Comparison of ENCODE assay signal across 22 mouse cellular contexts in the genomic region with DNA sequence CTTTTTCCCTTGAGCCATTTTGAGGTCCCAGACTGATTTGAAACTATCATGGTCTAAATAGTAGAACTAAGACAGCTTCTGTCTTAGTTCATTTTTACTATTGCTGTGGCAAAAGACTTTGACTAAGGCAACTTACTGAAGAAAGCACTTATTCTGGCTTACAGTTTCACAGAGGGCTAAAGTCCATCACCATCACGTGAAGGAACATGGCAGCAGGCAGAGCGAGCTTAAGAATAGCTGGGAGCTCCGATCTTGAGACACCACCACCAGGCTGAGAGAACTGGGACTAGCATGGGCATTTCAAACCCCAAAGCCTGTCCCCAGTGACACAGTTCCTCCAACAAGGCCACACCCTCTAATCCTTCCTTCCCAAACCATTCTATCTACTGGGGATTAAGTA. TPM values are rescaled to one million over a fixed set of nuclear protein-coding genes. Genes with fewer than 3 reads are reported as not detected.
DNase-seq lines count a peak whose midpoint lies in the region; ATAC-seq and TF ChIP-seq lines count a peak whose summit lies in the region.
"Had no signal": no experiment of that assay in that cellular context is flagged by ENCODE, and none has a peak within 500 bp of the region (broad histone marks: within the 10 kb centered on the region; RNA-seq: fewer than 3 reads in every experiment).

No protein-coding gene starts in this region.

- TF ChIP-seq POLR2A in liver, adult 2 months (IDR thresholded peaks at IDR 0.05; ENCODE audit: extremely low read depth, insufficient read depth, low read length), result no peak

- no peak overlapping the region for H3K9ac ChIP-seq in intestine, postnatal 0 days (ENCODE audit: low read depth, low read length)
- H3K9ac ChIP-seq in intestine, embryonic 16.5 days (ENCODE audit: low read depth, low read length), result no peak overlapping the region
- H3K9ac ChIP-seq in liver, adult 2 months (ENCODE audit: low read depth, low read length), result no peak overlapping the region
- no peak overlapping the region for H3K9ac ChIP-seq in forebrain, embryonic 16.5 days (replicated peaks; ENCODE audit: low read depth, low read length)
- H3K9ac ChIP-seq: forebrain, embryonic 13.5 days; heart, embryonic 15.5 days; hindbrain, embryonic 13.5 days had no signal

- H3K27me3 ChIP-seq in intestine, postnatal 0 days (replicated peaks; ENCODE audit: control insufficient read depth, insufficient read depth, low read length), result no peaks in the 10 kb centered on the region
- no peaks in the 10 kb centered on the region for H3K27me3 ChIP-seq in intestine, embryonic 16.5 days (replicated peaks; ENCODE audit: control insufficient read depth, insufficient read depth, low read length)
- H3K27me3 ChIP-seq in liver, adult 2 months (ENCODE audit: control insufficient read depth, insufficient read depth, low read length), result no peaks in the 10 kb centered on the region
- no peaks in the 10 kb centered on the region for H3K27me3 ChIP-seq in forebrain, embryonic 16.5 days (replicated peaks; ENCODE audit: control insufficient read depth, insufficient read depth, low read length)
- H3K27me3 ChIP-seq: forebrain, embryonic 13.5 days; heart, embryonic 15.5 days; hindbrain, embryonic 13.5 days had no signal

- H3K27ac ChIP-seq in intestine, postnatal 0 days (ENCODE audit: low read depth, low read length), result peak overlapping the region; percentile 42; the same call in 1 of the 2 replicates
- no peak overlapping the region for H3K27ac ChIP-seq in intestine, embryonic 16.5 days (ENCODE audit: low read length)
- no peak overlapping the region for H3K27ac ChIP-seq in liver, adult 2 months (replicated peaks; ENCODE audit: insufficient read depth, low read depth, low read length)
- no peak overlapping the region for H3K27ac ChIP-seq in forebrain, embryonic 16.5 days (ENCODE audit: low read length)
- H3K27ac ChIP-seq: embryonic facial prominence, embryonic 10.5 days; forebrain, embryonic 13.5 days; heart, embryonic 15.5 days; hindbrain, embryonic 13.5 days had no signal

- H3K79me2 ChIP-seq in liver, adult 2 months (ENCODE audit: control insufficient read depth, insufficient read depth, low read length), result peaks cover 20% of the 10 kb centered on the region; the same call in 1 of the 2 replicates

- peak; percentile 42 for DNase-seq in liver, adult 2 months (ENCODE audit: extremely low read depth, low read depth, low spot score)
- DNase-seq in liver, result no peak
- DNase-seq in kidney, postnatal 10 days, result peak; percentile 28
- peak; percentile 39 for DNase-seq in yolk sac, embryonic 10.5 days (ENCODE audit: low spot score)
- no peak for DNase-seq in heart, adult 8-10 months (ENCODE audit: low spot score)
- DNase-seq: adrenal gland, postnatal 14 days; B cell, adult 2 months; cerebellum, adult 2 months; cerebellum, postnatal 10 days; heart, adult 18-20 months; heart, postnatal 14 days had no signal

- ATAC-seq in intestine, postnatal 0 days, result no peak
- no peak for ATAC-seq in intestine, embryonic 16.5 days
- no peak for ATAC-seq in forebrain, embryonic 16.5 days
- ATAC-seq: activated CD4-positive, CD25-positive, alpha-beta regulatory T cell, adult 4 months; CD4-positive, CD25-positive, alpha-beta regulatory T cell, adult 4 months; forebrain, embryonic 13.5 days had no signal

- no peaks in the 10 kb centered on the region for H3K9me3 ChIP-seq in intestine, postnatal 0 days (ENCODE audit: control insufficient read depth)
- H3K9me3 ChIP-seq in intestine, embryonic 16.5 days (ENCODE audit: control insufficient read depth, low read length), result no peaks in the 10 kb centered on the region
- no peaks in the 10 kb centered on the region for H3K9me3 ChIP-seq in forebrain, embryonic 16.5 days (ENCODE audit: control insufficient read depth, low read length)
- H3K9me3 ChIP-seq: embryonic facial prominence, embryonic 10.5 days; forebrain, embryonic 13.5 days; G1E; heart, embryonic 15.5 days; hindbrain, embryonic 13.5 days had no signal

- no peak for TF ChIP-seq CTCF in intestine, postnatal 0 days (IDR thresholded peaks at IDR 0.05; ENCODE audit: low read depth)
- TF ChIP-seq CTCF in liver, adult 2 months (IDR thresholded peaks at IDR 0.05; ENCODE audit: low read depth, low read length), result no peak

- no peak overlapping the region for H3K4me3 ChIP-seq in intestine, postnatal 0 days (ENCODE audit: low read depth, low read length)
- H3K4me3 ChIP-seq in intestine, embryonic 16.5 days (ENCODE audit: low read length), result no peak overlapping the region
- H3K4me3 ChIP-seq in liver, adult 2 months (ENCODE audit: insufficient read depth, low read depth, low read length), result no peak overlapping the region
- H3K4me3 ChIP-seq in forebrain, embryonic 16.5 days (replicated peaks; ENCODE audit: low read length), result no peak overlapping the region
- H3K4me3 ChIP-seq: embryonic facial prominence, embryonic 10.5 days; forebrain, embryonic 13.5 days; heart, embryonic 15.5 days; hindbrain, embryonic 13.5 days had no signal

- peaks cover 5% of the 10 kb centered on the region; the same call in 1 of the 2 replicates for H3K36me3 ChIP-seq in intestine, postnatal 0 days (ENCODE audit: control insufficient read depth, insufficient read depth)
- H3K36me3 ChIP-seq in intestine, embryonic 16.5 days (ENCODE audit: control insufficient read depth, insufficient read depth, low read length), result 0 out of 2 replicates have a peak, but pooled peaks cover 3% of the 10 kb centered on the region
- H3K36me3 ChIP-seq in liver, adult 2 months (ENCODE audit: control insufficient read depth, insufficient read depth, low read length), result peaks cover 10% of the 10 kb centered on the region; the same call in 1 of the 2 replicates
- H3K36me3 ChIP-seq in forebrain, embryonic 16.5 days (ENCODE audit: control insufficient read depth, insufficient read depth), result no peaks in the 10 kb centered on the region
- H3K36me3 ChIP-seq: heart, embryonic 15.5 days had no signal

- WGBS in intestine, postnatal 0 days, result 73% methylated on average over 3 of the region's 3 CpGs
- WGBS in intestine, embryonic 16.5 days, result 90% methylated on average over 3 of the region's 3 CpGs
- 87% methylated on average over 3 of the region's 3 CpGs for WGBS in liver, adult 2 months
- 97% methylated on average over 3 of the region's 3 CpGs for WGBS in forebrain, embryonic 16.5 days

- peak overlapping the region; percentile 27; the same call in 1 of the 2 replicates for H3K4me2 ChIP-seq in intestine, postnatal 0 days (replicated peaks; ENCODE audit: low read depth)
- no peak overlapping the region for H3K4me2 ChIP-seq in intestine, embryonic 16.5 days (ENCODE audit: low read depth, low read length)
- H3K4me2 ChIP-seq in forebrain, embryonic 16.5 days (ENCODE audit: low read length), result no peak overlapping the region
- H3K4me2 ChIP-seq: forebrain, embryonic 13.5 days; heart, embryonic 11.5 days; heart, embryonic 15.5 days; hindbrain, embryonic 13.5 days had no signal

- peaks cover 7% of the 10 kb centered on the region; the same call in 1 of the 2 replicates for H3K4me1 ChIP-seq in intestine, postnatal 0 days (replicated peaks; ENCODE audit: control insufficient read depth, insufficient read depth, low read length)
- peaks cover 3% of the 10 kb centered on the region; the same call in 1 of the 2 replicates for H3K4me1 ChIP-seq in intestine, embryonic 16.5 days (ENCODE audit: control insufficient read depth, insufficient read depth, low read length)
- peaks cover 10% of the 10 kb centered on the region for H3K4me1 ChIP-seq in liver, adult 2 months (ENCODE audit: control insufficient read depth, insufficient read depth, low read length)
- H3K4me1 ChIP-seq in forebrain, embryonic 16.5 days (replicated peaks; ENCODE audit: control insufficient read depth, insufficient read depth, low read length), result peaks cover 13% of the 10 kb centered on the region

RNA-seq across cellular contexts. Expression of a gene that starts 3.6 kb away (rescaled TPM):
- polyA plus RNA-seq in intestine, postnatal 0 days (2015; fragmentation: Nextera tagmentation; extraction: Ambion mirVana), result 39.0 and 43.0 TPM in 2 replicates
- 54.6 and 55.8 TPM in 2 replicates for polyA plus RNA-seq in intestine, embryonic 16.5 days (2015; fragmentation: Nextera tagmentation; extraction: Ambion mirVana)
- total RNA-seq in liver, adult 2 months (2014; rRNA removed), result 26.2 and 31.3 TPM in 2 replicates
- polyA plus RNA-seq in liver, adult 2 months (2012; rRNA removed), result 5.1 and 5.3 TPM in 2 replicates
- 19.8 and 20.6 TPM in 2 replicates for polyA plus RNA-seq in forebrain, embryonic 16.5 days (2015; fragmentation: Nextera tagmentation; extraction: Ambion mirVana)
- total RNA-seq in heart, adult 8-10 months (2022), result 10 to 100 TPM; 53.4 to 63.6 (median 58.4) TPM

RNA-seq across cellular contexts. Expression of a gene that starts 7.4 kb away (rescaled TPM):
- 24.8 and 27.0 TPM in 2 replicates for polyA plus RNA-seq in intestine, postnatal 0 days (2015; fragmentation: Nextera tagmentation; extraction: Ambion mirVana)
- 36.2 and 37.0 TPM in 2 replicates for polyA plus RNA-seq in intestine, embryonic 16.5 days (2015; fragmentation: Nextera tagmentation; extraction: Ambion mirVana)
- total RNA-seq in liver, adult 2 months (2014; rRNA removed), result 34.6 and 35.6 TPM in 2 replicates
- 29.6 and 30.1 TPM in 2 replicates for polyA plus RNA-seq in liver, adult 2 months (2012; rRNA removed)
- polyA plus RNA-seq in forebrain, embryonic 16.5 days (2015; fragmentation: Nextera tagmentation; extraction: Ambion mirVana), result 40.0 and 48.5 TPM in 2 replicates
- 100 to 1,000 TPM; 499 to 578 (median 540) TPM for total RNA-seq in heart, adult 8-10 months (2022)

RNA-seq across cellular contexts. Expression of a gene that starts 38.1 kb away (rescaled TPM):
- 11.1 and 11.6 TPM in 2 replicates for polyA plus RNA-seq in intestine, postnatal 0 days (2015; fragmentation: Nextera tagmentation; extraction: Ambion mirVana)
- 16.9 and 20.6 TPM in 2 replicates for polyA plus RNA-seq in intestine, embryonic 16.5 days (2015; fragmentation: Nextera tagmentation; extraction: Ambion mirVana)
- 8.2 and 8.7 TPM in 2 replicates for total RNA-seq in liver, adult 2 months (2014; rRNA removed)
- polyA plus RNA-seq in liver, adult 2 months (2012; rRNA removed), result 1.8 and 2.2 TPM in 2 replicates
- 28.5 and 32.0 TPM in 2 replicates for polyA plus RNA-seq in forebrain, embryonic 16.5 days (2015; fragmentation: Nextera tagmentation; extraction: Ambion mirVana)
- 10 to 100 TPM in 3 of 4 experiments, 1 to 10 TPM in 1; 10.0 to 12.1 (median 11.4) TPM for total RNA-seq in heart, adult 8-10 months (2022)

RNA-seq across cellular contexts. Expression of a gene that starts 38.2 kb away (rescaled TPM):
- polyA plus RNA-seq in intestine, postnatal 0 days (2015; fragmentation: Nextera tagmentation; extraction: Ambion mirVana), result 23.6 and 24.7 TPM in 2 replicates
- 19.5 and 22.4 TPM in 2 replicates for polyA plus RNA-seq in intestine, embryonic 16.5 days (2015; fragmentation: Nextera tagmentation; extraction: Ambion mirVana)
- 8.7 and 10.1 TPM in 2 replicates for total RNA-seq in liver, adult 2 months (2014; rRNA removed)
- polyA plus RNA-seq in liver, adult 2 months (2012; rRNA removed), result 6.3 and 7.0 TPM in 2 replicates
- 38.9 and 45.0 TPM in 2 replicates for polyA plus RNA-seq in forebrain, embryonic 16.5 days (2015; fragmentation: Nextera tagmentation; extraction: Ambion mirVana)
- 10 to 100 TPM; 14.3 to 21.5 (median 17.8) TPM for total RNA-seq in heart, adult 8-10 months (2022)

RNA-seq across cellular contexts. Expression of a gene that starts 57.8 kb away (rescaled TPM):
- polyA plus RNA-seq in intestine, postnatal 0 days (2015; fragmentation: Nextera tagmentation; extraction: Ambion mirVana), result 1.6 and 2.4 TPM in 2 replicates
- 2.5 and 3.3 TPM in 2 replicates for polyA plus RNA-seq in intestine, embryonic 16.5 days (2015; fragmentation: Nextera tagmentation; extraction: Ambion mirVana)
- 3.3 and 4.4 TPM in 2 replicates for total RNA-seq in liver, adult 2 months (2014; rRNA removed)
- polyA plus RNA-seq in liver, adult 2 months (2012; rRNA removed), result 0.78 and 1.4 TPM in 2 replicates
- polyA plus RNA-seq in forebrain, embryonic 16.5 days (2015; fragmentation: Nextera tagmentation; extraction: Ambion mirVana), result 3.2 and 4.2 TPM in 2 replicates
- total RNA-seq in heart, adult 8-10 months (2022), result 1 to 10 TPM; 6.1 to 8.5 (median 6.5) TPM

Comparison
In these comparisons a context has a peak if more than half of its experiments do, and no peak if none do; other contexts are left out.
1. DNase-seq: peak in liver, adult 2 months (single experiment), kidney, postnatal 10 days (single experiment) and yolk sac, embryonic 10.5 days (single experiment); none in liver (single experiment) and heart, adult 8-10 months (single experiment).